Mouse (Mus musculus) left cerebral cortex, adult 2 months (tissue): ENCODE measurements around the gene Xylt1. TPM values are rescaled to one million over a fixed set of nuclear protein-coding genes. Genes with fewer than 3 reads are reported as not detected.

Experiments
- DNase-seq, 2 experiments: peaks; one replicate each; pipeline ENCODE4 v3.0.0; 2021 to 2022; ENCODE audit warnings: low spot score in 2 of 2, mixed read lengths in 1 of 2; ENCODE audit errors: extremely low spot score in 1 of 2
- H3K27ac ChIP-seq: fragments of 200-600 bp; 2 replicates; pipeline ENCODE4 v1.8.1; 2022
- H3K4me3 ChIP-seq: fragments of 200-600 bp; 2 replicates; pipeline ENCODE4 v1.8.1; 2022
- CTCF ChIP-seq: fragments of 200-600 bp; IDR thresholded peaks from 2 replicates; pipeline ENCODE4 v1.8.1; 2022; ENCODE audit warnings: antibody characterized with exemption, mild to moderate bottlenecking, moderate library complexity
- intact Hi-C: fragments of 180-260 bp; cut with DNase I; formaldehyde crosslinking; loops from one replicate; pipeline ENCODE4 v1.15.1; 2025
- total RNA-seq, 2 experiments: library from RNA; stranded (reverse); gene quantifications; 2 replicates each; pipeline ENCODE4 v1.2.3; 2021

The Xylt1 gene
- total RNA-seq, 2 experiments from 2014 or later: 51.7 to 60.5 TPM

- DNase-seq: no peak
- H3K27ac ChIP-seq: no peak overlapping the region
- intact Hi-C loops: no loop called here
- no peak for TF ChIP-seq CTCF
- no peak overlapping the region for H3K4me3 ChIP-seq
Observed at GRCm38 (mm10) chr7:117575417-117575816, 194.6 kb downstream of the Xylt1 start.

GRCm38 (mm10) chr7:117577035-117577434 lies 196.3 kb downstream of the Xylt1 start:
- intact Hi-C loops: no loop called here
- Histone ChIP-seq H3K4me3 (no peak overlapping the region), H3K27ac (no peak overlapping the region)
- no peak for TF ChIP-seq CTCF
- no peak for DNase-seq

GRCm38 (mm10) chr7:117585164-117585563 lies 204.4 kb downstream of the Xylt1 start:
- no peak for DNase-seq
- H3K4me3 ChIP-seq: no peak overlapping the region
- TF ChIP-seq CTCF: no peak
- H3K27ac ChIP-seq: 0 out of 2 replicates have a peak overlapping the region, but pooled peaks have one; percentile 28
- intact Hi-C loops: no loop called here

GRCm38 (mm10) chr7:117586811-117587210 lies 206.0 kb downstream of the Xylt1 start:
- H3K27ac ChIP-seq: no peak overlapping the region
- TF ChIP-seq CTCF: no peak
- H3K4me3 ChIP-seq: no peak overlapping the region
- intact Hi-C loops: no loop called here
- no peak for DNase-seq

- Histone ChIP-seq H3K27ac (no peak overlapping the region), H3K4me3 (no peak overlapping the region)
- no peak for DNase-seq
- TF ChIP-seq CTCF: no peak
- intact Hi-C loops: no loop called here
Observed at GRCm38 (mm10) chr7:117587234-117587929, 206.6 kb downstream of the Xylt1 start.

GRCm38 (mm10) chr7:117588426-117588825 lies 207.6 kb downstream of the Xylt1 start:
- Histone ChIP-seq H3K4me3 (no peak overlapping the region), H3K27ac (no peak overlapping the region)
- no peak for DNase-seq
- TF ChIP-seq CTCF: no peak
- intact Hi-C loops: no loop called here

- no peak for DNase-seq
- TF ChIP-seq CTCF: no peak
- H3K27ac ChIP-seq: no peak overlapping the region
Observed at GRCm38 (mm10) chr7:117589359-117589758, 208.6 kb downstream of the Xylt1 start.

GRCm38 (mm10) chr7:117589820-117590219 lies 209.0 kb downstream of the Xylt1 start:
- intact Hi-C loops: no loop called here
- TF ChIP-seq CTCF: no peak
- no peak overlapping the region for H3K27ac ChIP-seq
- no peak for DNase-seq
- no peak overlapping the region for H3K4me3 ChIP-seq

More at GRCm38 (mm10) chr7:117589359-117589758, 208.6 kb downstream of the Xylt1 start:
- H3K4me3 ChIP-seq: no peak overlapping the region
- intact Hi-C loops: no loop called here

- TF ChIP-seq CTCF: no peak
- no peak overlapping the region for H3K27ac ChIP-seq
- no peak for DNase-seq
Observed at GRCm38 (mm10) chr7:117594191-117594590, 213.4 kb downstream of the Xylt1 start.

GRCm38 (mm10) chr7:117595029-117595695 lies 214.4 kb downstream of the Xylt1 start:
- no peak for TF ChIP-seq CTCF
- peak; percentile 38 to 40 for DNase-seq
- Histone ChIP-seq H3K4me3 (no peak overlapping the region), H3K27ac (no peak overlapping the region)
- intact Hi-C loops: no loop called here

More at GRCm38 (mm10) chr7:117594191-117594590, 213.4 kb downstream of the Xylt1 start:
- intact Hi-C loops: no loop called here
- H3K4me3 ChIP-seq: no peak overlapping the region

- no peak overlapping the region for H3K27ac ChIP-seq
- H3K4me3 ChIP-seq: no peak overlapping the region
- no peak for TF ChIP-seq CTCF
- intact Hi-C loops: no loop called here
- no peak for DNase-seq
Observed at GRCm38 (mm10) chr7:117600443-117600842, 219.7 kb downstream of the Xylt1 start.

- Histone ChIP-seq H3K27ac (no peak overlapping the region), H3K4me3 (no peak overlapping the region)
- intact Hi-C loops: loop anchor here (10.0 kb wide), 1 partner anchor 966 kb away; no protein-coding TSS in a partner anchor
- TF ChIP-seq CTCF: no peak
- no peak for DNase-seq
Observed at GRCm38 (mm10) chr7:117610439-117610838, 229.7 kb downstream of the Xylt1 start.
